Mouse (Mus musculus) megakaryocyte-erythroid progenitor cell, adult 5-6 weeks (primary cell): ENCODE measurements around the gene Lamp1. TPM values are rescaled to one million over a fixed set of nuclear protein-coding genes. Genes with fewer than 3 reads are reported as not detected.

ENCODE experiments used
- ATAC-seq: replicated peaks from 2 replicates; pipeline ENCODE4 v1.8.0; 2016; ENCODE audit warnings: mild to moderate bottlenecking, inconsistent platforms; ENCODE audit not compliant: severe bottlenecking, poor library complexity, low FRiP score, low TSS enrichment
- total RNA-seq, 2 experiments: library from RNA; stranded (forward) in 1 of 2; stranded (reverse) in 1 of 2; fragments of 200-1000, 215-1000 nt in 1 of 2; fragments of >200 nt in 1 of 2; fragmentation: Nextera tagmentation in 1 of 2; gene quantifications; 2 replicates each; pipeline ENCODE4 v1.2.3; 2014 to 2017

Gene Lamp1
- total RNA-seq, 2 experiments from 2014 or later: 102 to 157 TPM

DNA sequence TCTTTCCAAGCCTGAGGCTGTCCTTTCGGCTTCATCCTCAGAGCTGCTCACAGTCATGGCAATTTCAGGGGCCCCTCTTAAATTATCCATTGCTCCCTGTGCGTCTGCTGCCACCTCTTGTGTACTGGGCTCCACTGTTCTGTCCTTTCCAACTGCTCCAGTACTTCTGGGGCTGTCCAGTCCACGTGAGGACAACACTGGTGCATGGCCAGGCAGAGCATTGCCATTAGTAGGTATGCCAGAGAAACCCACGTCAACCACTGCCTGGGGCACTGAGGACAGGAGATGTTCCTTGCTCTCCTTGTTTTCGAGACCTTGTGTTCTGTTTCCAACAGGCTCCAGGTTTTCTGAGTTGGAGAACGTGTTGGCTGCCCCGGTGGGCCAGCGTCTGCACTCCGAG is 65.5 kb downstream of the Lamp1 start:
- no peak for ATAC-seq

Other genes with a start within 250 kb of the Lamp1 start
- gene F7, start 133.1 kb upstream of the Lamp1 start, total RNA-seq (2014; fragmentation: Nextera tagmentation): not detected in 2 replicates
- gene F7, start 133.1 kb upstream of the Lamp1 start, total RNA-seq (2017): not detected in 2 replicates
- 1.1 and 2.6 TPM in 2 replicates for gene F10, start 121.9 kb upstream of the Lamp1 start, total RNA-seq (2014; fragmentation: Nextera tagmentation)
- gene F10, start 121.9 kb upstream of the Lamp1 start, total RNA-seq (2017): 1.1 and 1.6 TPM in 2 replicates
- gene Proz, start 98.2 kb upstream of the Lamp1 start, total RNA-seq (2014; fragmentation: Nextera tagmentation): not detected in 2 replicates
- gene Proz, start 98.2 kb upstream of the Lamp1 start, total RNA-seq (2017): not detected in 2 replicates
- gene Pcid2, start 53.7 kb upstream of the Lamp1 start, total RNA-seq (2014; fragmentation: Nextera tagmentation): 21.4 and 27.9 TPM in 2 replicates
- gene Pcid2, start 53.7 kb upstream of the Lamp1 start, total RNA-seq (2017): 10.1 and 26.9 TPM in 2 replicates
- 147 and 173 TPM in 2 replicates for gene Cul4a, start 53.5 kb upstream of the Lamp1 start, total RNA-seq (2014; fragmentation: Nextera tagmentation)
- gene Cul4a, start 53.5 kb upstream of the Lamp1 start, total RNA-seq (2017): 156 and 175 TPM in 2 replicates
- gene Grtp1, start 41.5 kb downstream of the Lamp1 start, total RNA-seq (2014; fragmentation: Nextera tagmentation): 1.7 and 3.4 TPM in 2 replicates
- gene Grtp1, start 41.5 kb downstream of the Lamp1 start, total RNA-seq (2017): 1.1 TPM in 1 of 2 replicates, not detected in the other
- not detected in 2 replicates for gene Adprhl1, start 95.0 kb downstream of the Lamp1 start, total RNA-seq (2014; fragmentation: Nextera tagmentation)
- not detected in 2 replicates for gene Adprhl1, start 95.0 kb downstream of the Lamp1 start, total RNA-seq (2017)
- gene Dcun1d2, start 129.0 kb downstream of the Lamp1 start, total RNA-seq (2014; fragmentation: Nextera tagmentation): 19.3 and 20.2 TPM in 2 replicates
- 19.0 and 23.1 TPM in 2 replicates for gene Dcun1d2, start 129.0 kb downstream of the Lamp1 start, total RNA-seq (2017)
- 12.7 and 14.0 TPM in 2 replicates for gene Tmco3, start 129.0 kb downstream of the Lamp1 start, total RNA-seq (2014; fragmentation: Nextera tagmentation)
- gene Tmco3, start 129.0 kb downstream of the Lamp1 start, total RNA-seq (2017): 4.2 and 8.1 TPM in 2 replicates
- gene Tfdp1, start 179.6 kb downstream of the Lamp1 start, total RNA-seq (2014; fragmentation: Nextera tagmentation): 260 and 273 TPM in 2 replicates
- gene Tfdp1, start 179.6 kb downstream of the Lamp1 start, total RNA-seq (2017): 139 and 212 TPM in 2 replicates
- 0.96 and 1.4 TPM in 2 replicates for gene Atp4b, start 237.7 kb downstream of the Lamp1 start, total RNA-seq (2014; fragmentation: Nextera tagmentation)
- gene Atp4b, start 237.7 kb downstream of the Lamp1 start, total RNA-seq (2017): 0.80 and 1.1 TPM in 2 replicates
- 0.25 TPM in 1 of 2 replicates, not detected in the other for gene Grk1, start 245.9 kb downstream of the Lamp1 start, total RNA-seq (2014; fragmentation: Nextera tagmentation)
- gene Grk1, start 245.9 kb downstream of the Lamp1 start, total RNA-seq (2017): not detected in 2 replicates